Mouse (Mus musculus) right cerebral cortex, postnatal 10 days (tissue): ENCODE measurements at regions not wholly inside any gene's neighbourhood (a gene's known extent, or its start where the extent isn't known, plus 50 kb on each side); places are given as distances from the start of the nearest gene placed in this dataset.
A peak's percentile ranks its signal among the peaks of the same experiment; 100 is the strongest.
"Not testable (repeated sequence)": the region's sequence is repeated elsewhere in the genome, so short reads cannot be mapped to it uniquely, and the experiment has no call there.

Experiments
- DNase-seq, 2 experiments: peaks; one replicate each; pipeline ENCODE4 v3.0.0; 2021; ENCODE audit warnings: low spot score in 2 of 2

- DNase-seq = no peak
Measured at GRCm38 (mm10) chr16:30190351-30190750, 76.9 kb downstream of the Cpn2 start.

DNA sequence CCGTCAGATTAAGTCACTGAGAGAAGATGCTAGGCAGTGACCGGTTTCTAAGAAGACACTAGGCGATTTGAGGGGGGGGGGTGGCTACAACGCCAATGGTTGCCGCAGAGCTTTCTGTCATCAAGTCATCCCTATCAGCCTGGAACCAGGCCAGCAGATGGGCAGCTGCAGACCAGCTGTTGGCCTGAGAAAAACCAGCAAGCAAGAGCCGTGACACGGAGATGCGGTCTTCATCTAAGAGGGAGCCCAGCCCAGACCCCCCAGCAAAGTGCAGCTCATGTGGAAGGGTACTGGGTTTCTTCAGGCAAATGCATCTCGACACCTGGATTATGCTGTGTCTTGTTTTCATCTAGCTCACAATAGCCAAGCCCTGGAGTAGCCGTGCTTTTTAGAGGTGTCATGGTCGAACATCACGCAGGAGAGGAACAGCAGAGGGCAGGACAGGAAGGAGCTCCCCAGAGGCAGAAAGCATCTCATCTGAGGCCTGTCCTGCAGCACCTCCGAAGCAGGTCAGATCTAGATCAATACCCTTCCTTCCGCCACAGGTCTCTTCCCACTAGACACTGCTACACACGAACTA is 76.3 kb downstream of the Cpn2 start:
- no peak for DNase-seq

GRCm38 (mm10) chr16:30193294-30194261 is 73.7 kb downstream of the Cpn2 start:
- DNase-seq = peak in 1 of 2 experiments; percentile 68

DNA sequence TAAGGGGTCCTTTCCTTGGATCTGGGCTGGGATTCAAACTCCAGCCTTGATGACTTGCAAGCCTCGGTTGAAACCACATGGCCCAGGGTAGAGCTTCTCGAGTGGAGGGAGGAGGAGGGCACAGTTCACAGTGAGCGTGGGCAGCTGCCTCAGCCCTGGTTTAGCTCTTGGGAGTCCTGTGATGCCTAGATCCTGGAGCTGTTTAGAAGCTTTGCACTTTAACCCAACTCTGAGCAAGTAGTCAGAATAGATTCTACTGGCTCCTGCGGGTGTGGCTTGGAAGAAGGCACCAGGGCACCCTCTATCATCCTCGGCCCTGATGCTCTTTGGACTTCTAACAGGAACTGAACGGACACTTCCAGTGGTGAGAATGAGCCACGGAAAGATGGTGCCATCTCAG is 72.5 kb downstream of the Cpn2 start:
- DNase-seq = no peak

GRCm38 (mm10) chr16:30195859-30196258 is 71.4 kb downstream of the Cpn2 start:
- DNase-seq = not testable (repeated sequence)

- no peak for DNase-seq
Measured at GRCm38 (mm10) chr16:30197351-30197750, 69.9 kb downstream of the Cpn2 start.

- no peak for DNase-seq
Measured at GRCm38 (mm10) chr16:30199836-30200235, 67.5 kb downstream of the Cpn2 start.

GRCm38 (mm10) chr16:30204144-30204543 is 63.2 kb downstream of the Cpn2 start:
- DNase-seq = no peak

- no peak for DNase-seq
Measured at GRCm38 (mm10) chr16:30205314-30205815, 61.9 kb downstream of the Cpn2 start.

DNA sequence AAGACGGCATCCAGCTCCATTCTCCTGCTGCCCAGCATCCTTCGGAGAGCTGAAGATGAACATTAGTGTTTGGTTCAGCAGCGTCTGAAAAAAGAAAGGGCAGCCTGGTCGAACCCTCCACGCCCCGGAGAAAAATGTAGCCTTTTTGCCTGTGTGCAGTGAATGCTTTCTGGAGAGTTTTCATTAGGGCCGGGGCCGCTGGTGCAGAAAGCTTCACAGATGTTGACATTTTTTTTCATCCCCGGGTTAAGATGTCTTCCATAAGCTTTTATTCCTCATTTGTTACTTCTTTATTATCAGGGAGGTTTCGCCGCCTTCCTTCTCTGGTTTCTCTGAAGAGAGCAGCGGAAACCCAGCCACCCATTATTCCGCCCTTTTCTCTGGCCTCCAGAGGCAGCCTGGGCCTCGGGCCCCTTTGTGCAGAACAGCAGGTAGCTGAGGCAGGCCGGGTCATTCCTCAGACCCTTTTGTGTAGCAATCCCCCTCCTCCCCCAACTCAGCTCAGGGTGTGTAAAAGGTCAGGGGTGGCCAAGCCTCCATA is 61.4 kb downstream of the Cpn2 start:
- DNase-seq = no peak
